Mouse (Mus musculus) hindbrain, postnatal 0 days (tissue): ENCODE data around the gene Lurap1. TPM values are rescaled to one million over a fixed set of nuclear protein-coding genes. Genes with fewer than 3 reads are reported as not detected.

Experiments
- ATAC-seq: fragments of 200-750 bp; cut with Nextera tagmentation; 2 replicates; pipeline ENCODE4 v1.8.0; 2017; ENCODE audit warnings: mild to moderate bottlenecking, moderate TSS enrichment, moderate library complexity
- DNase-seq: peaks from one replicate; pipeline ENCODE4 v3.0.0-alpha.2; 2015; ENCODE audit warnings: low spot score
- H3K27ac ChIP-seq: fragments of 300-500 bp; sonication (generic); 2 replicates; pipeline ENCODE4 v1.5.1; 2014; ENCODE audit warnings: mild to moderate bottlenecking
- H3K27me3 ChIP-seq: fragments of 300-500 bp; sonication (generic); 2 replicates; pipeline ENCODE4 v1.6.1; 2014; ENCODE audit warnings: low read length, mixed read lengths; ENCODE audit not compliant: insufficient read depth
- H3K36me3 ChIP-seq: fragments of 300-500 bp; sonication (generic); 2 replicates; pipeline ENCODE4 v1.6.1; 2014; ENCODE audit warnings: low read length, mixed read lengths; ENCODE audit not compliant: insufficient read depth
- H3K4me1 ChIP-seq: fragments of 300-500 bp; sonication (generic); 2 replicates; pipeline ENCODE4 v1.6.1; 2014; ENCODE audit warnings: antibody characterized with exemption, low read length, mixed read lengths; ENCODE audit not compliant: insufficient read depth
- H3K4me2 ChIP-seq: fragments of 300-500 bp; sonication (generic); 2 replicates; pipeline ENCODE4 v1.6.1; 2014; ENCODE audit warnings: low read depth, mild to moderate bottlenecking, low read length, moderate library complexity, mixed read lengths
- H3K4me3 ChIP-seq: fragments of 300-500 bp; sonication (generic); 2 replicates; pipeline ENCODE4 v1.5.1; 2014; ENCODE audit warnings: low read length
- H3K9ac ChIP-seq: fragments of 300-500 bp; sonication (generic); replicated peaks from 2 replicates; pipeline ENCODE4 v1.6.1; 2014; ENCODE audit warnings: mild to moderate bottlenecking, low read length, moderate library complexity, mixed read lengths
- H3K9me3 ChIP-seq: fragments of 300-500 bp; sonication (generic); 2 replicates; pipeline ENCODE4 v1.6.1; 2016; ENCODE audit warnings: low read length, mixed read lengths
- CTCF ChIP-seq: IDR thresholded peaks from 2 replicates; pipeline ENCODE4 v1.5.1; 2016; ENCODE audit warnings: antibody characterized with exemption, control low read depth, low read depth
- WGBS: fragments of 180-500 bp; shearing (Covaris S2); extraction: QIAGEN DNeasy Blood & Tissue Kit; methylation state at CpG from one replicate; pipeline ENCODE4 v1.1.7; 2014; 5-methylcytosine and 5-hydroxymethylcytosine counted together
- polyA plus RNA-seq: library from polyadenylated mRNA; unstranded; fragments of >200 nt; fragmentation: Nextera tagmentation; extraction: Ambion mirVana; gene quantifications from 2 replicates; pipeline ENCODE4 v1.2.1, GENCODE M21; 2015
- total RNA-seq: library from RNA; depleted of rRNA; stranded (reverse); fragments of >200 nt; gene quantifications from 2 replicates; pipeline ENCODE4 v1.2.3, GENCODE M21; 2014

The Lurap1 gene
- total and polyA plus RNA-seq, 2 experiments from 2014 or later, result 4.0 to 7.9 TPM

DNA sequence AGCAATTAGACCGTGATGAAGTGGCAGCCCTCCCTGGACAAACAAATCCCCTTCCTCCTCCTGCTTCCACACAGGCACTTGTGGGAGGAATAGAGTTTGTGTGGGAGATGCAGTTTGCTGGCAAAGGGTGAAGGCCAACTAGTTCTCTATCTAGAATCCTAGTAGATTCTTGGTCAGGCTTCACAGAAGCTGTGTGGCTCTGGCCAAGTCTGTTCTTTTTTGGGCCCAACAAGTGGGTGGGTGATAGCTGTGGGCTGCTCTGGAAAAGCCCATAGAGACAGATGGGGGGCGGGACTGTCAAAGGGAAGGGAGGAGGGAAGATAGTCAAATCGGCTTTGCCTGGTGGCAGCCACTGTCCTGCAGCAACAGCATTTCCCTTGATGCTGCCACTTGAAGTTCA lies 9.6 kb upstream of the Lurap1 start:
- Histone ChIP-seq H3K4me2 (no peak overlapping the region), H3K27me3 (no peaks in the 10 kb centered on the region), H3K4me3 (no peak overlapping the region), H3K36me3 (peaks cover 24% of the 10 kb centered on the region), H3K9ac (no peak overlapping the region), H3K9me3 (no peaks in the 10 kb centered on the region), H3K4me1 (no peaks in the 10 kb centered on the region), H3K27ac (no peak overlapping the region)
- no peak for DNase-seq
- TF ChIP-seq CTCF, result no peak
- ATAC-seq, result no peak
- 79% methylated on average over 3 of the region's 3 CpGs for WGBS

DNA sequence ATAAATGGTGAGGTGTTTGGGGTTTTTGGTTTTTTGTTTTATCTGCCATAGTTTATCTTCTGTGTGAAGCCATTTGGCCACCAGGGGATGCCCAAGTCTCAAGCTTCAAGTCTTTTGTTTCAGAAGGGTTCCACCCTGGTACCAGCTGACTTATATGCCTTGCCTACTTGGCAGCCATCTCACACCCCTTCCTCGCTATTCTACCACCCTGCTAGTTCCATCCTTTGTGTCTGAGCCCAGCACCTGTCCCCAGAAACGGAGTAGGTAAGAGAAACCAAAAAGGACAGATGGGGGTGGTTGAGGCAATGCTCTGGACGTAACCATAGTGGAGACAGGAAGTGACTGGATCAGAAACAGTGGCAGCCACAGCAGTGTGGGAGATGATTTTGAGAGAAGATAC lies 8.8 kb upstream of the Lurap1 start:
- Histone ChIP-seq H3K27ac (peak overlapping the region; percentile 64; the same call in 1 of the 2 replicates), H3K9ac (no peak overlapping the region), H3K4me1 (no peaks in the 10 kb centered on the region), H3K4me3 (no peak overlapping the region), H3K27me3 (no peaks in the 10 kb centered on the region), H3K36me3 (peaks cover 32% of the 10 kb centered on the region), H3K4me2 (no peak overlapping the region), H3K9me3 (no peaks in the 10 kb centered on the region)
- peak; percentile 77 for ATAC-seq
- TF ChIP-seq CTCF, result peak; percentile 81
- 55% methylated on average over 3 of the region's 3 CpGs for WGBS
- peak; percentile 84 for DNase-seq

DNA sequence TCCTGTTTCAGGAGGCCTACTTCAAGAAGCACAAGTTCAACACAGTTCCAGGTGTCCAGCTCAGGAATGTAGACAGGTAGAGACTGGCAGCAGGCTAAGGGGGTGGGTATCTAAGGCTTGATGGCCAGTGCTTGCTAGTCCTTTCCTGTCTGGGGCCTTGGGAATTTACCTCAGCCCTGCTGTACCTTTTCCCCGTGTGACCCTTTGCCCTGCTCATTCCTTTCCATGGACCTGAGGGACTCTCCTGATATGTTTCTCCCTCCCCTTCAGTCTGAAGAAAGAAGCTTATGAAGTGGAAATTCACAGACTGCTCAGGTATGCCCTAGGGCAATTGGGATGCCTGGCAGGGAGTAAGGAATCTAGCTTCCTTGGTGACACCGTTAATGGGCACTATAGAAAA lies 6.7 kb upstream of the Lurap1 start:
- no peak overlapping the region for H3K4me2 ChIP-seq
- DNase-seq (no peak), ATAC-seq (no peak)
- 95% methylated on average over 2 of the region's 2 CpGs for WGBS
- no peak overlapping the region for H3K9ac ChIP-seq
- no peak overlapping the region for H3K4me3 ChIP-seq
- peaks cover 48% of the 10 kb centered on the region for H3K36me3 ChIP-seq
- no peaks in the 10 kb centered on the region for H3K9me3 ChIP-seq
- no peak overlapping the region for H3K27ac ChIP-seq
- H3K27me3 ChIP-seq, result no peaks in the 10 kb centered on the region
- TF ChIP-seq CTCF, result no peak
- H3K4me1 ChIP-seq, result no peaks in the 10 kb centered on the region

DNA sequence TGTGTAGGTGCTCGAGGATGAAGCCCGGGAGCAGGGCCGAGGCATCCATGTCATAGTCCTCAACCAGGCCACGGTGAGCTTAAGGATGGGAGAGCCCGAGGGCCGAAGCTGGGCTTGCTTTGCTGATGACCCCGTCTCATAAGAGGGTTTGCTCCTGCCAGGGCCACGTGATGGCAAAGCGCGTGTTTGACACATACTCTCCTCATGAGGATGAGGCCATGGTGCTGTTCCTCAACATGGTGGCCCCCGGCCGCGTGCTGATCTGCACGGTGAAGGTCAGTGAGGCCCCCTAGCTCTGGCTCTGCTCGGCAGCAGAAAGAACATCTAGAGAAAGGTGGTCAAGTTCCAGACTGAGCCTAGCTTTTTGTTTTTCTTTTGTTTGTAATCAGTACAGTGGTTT lies 1.6 kb upstream of the Lurap1 start:
- no peak overlapping the region for H3K9ac ChIP-seq

DNA sequence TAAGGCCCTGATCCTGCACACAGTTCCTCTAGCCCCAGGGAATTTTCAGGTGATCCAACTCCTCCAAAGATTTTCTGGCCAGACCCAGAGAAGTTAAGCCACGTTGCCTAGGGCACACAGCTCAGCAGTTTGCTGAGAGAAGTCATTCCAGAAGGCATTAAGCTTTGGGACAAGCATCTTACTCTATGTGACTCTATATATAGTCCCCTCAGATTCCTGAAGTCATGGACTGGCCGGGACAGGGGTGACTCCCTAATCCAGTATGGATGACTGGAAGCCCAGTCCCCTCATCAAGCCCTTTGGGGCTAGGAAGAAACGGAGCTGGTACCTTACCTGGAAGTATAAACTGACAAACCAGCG lies 296 bp downstream of the Lurap1 start:
- Histone ChIP-seq H3K4me2 (peak overlapping the region; percentile 62), H3K9me3 (no peaks in the 10 kb centered on the region), H3K27ac (peak overlapping the region; percentile 90), H3K4me3 (peak overlapping the region; percentile 73), H3K4me1 (peaks cover 5% of the 10 kb centered on the region; the same call in 1 of the 2 replicates), H3K36me3 (peaks cover 33% of the 10 kb centered on the region), H3K9ac (peak overlapping the region; percentile 86), H3K27me3 (no peaks in the 10 kb centered on the region)
- WGBS, result 21% methylated on average over 4 of the region's 4 CpGs
- DNase-seq, result peak; percentile 14
- no peak for TF ChIP-seq CTCF
- ATAC-seq, result no peak

More for the DNA sequence above, 1.6 kb upstream of the Lurap1 start:
- no peaks in the 10 kb centered on the region for H3K27me3 ChIP-seq
- ATAC-seq, result no peak
- 94% methylated on average over 15 of the region's 15 CpGs for WGBS
- H3K4me3 ChIP-seq, result no peak overlapping the region
- DNase-seq, result no peak
- no peak overlapping the region for H3K4me2 ChIP-seq
- peaks cover 5% of the 10 kb centered on the region; the same call in 1 of the 2 replicates for H3K4me1 ChIP-seq
- no peak for TF ChIP-seq CTCF
- peaks cover 42% of the 10 kb centered on the region for H3K36me3 ChIP-seq
- no peak overlapping the region for H3K27ac ChIP-seq
- no peaks in the 10 kb centered on the region for H3K9me3 ChIP-seq

DNA sequence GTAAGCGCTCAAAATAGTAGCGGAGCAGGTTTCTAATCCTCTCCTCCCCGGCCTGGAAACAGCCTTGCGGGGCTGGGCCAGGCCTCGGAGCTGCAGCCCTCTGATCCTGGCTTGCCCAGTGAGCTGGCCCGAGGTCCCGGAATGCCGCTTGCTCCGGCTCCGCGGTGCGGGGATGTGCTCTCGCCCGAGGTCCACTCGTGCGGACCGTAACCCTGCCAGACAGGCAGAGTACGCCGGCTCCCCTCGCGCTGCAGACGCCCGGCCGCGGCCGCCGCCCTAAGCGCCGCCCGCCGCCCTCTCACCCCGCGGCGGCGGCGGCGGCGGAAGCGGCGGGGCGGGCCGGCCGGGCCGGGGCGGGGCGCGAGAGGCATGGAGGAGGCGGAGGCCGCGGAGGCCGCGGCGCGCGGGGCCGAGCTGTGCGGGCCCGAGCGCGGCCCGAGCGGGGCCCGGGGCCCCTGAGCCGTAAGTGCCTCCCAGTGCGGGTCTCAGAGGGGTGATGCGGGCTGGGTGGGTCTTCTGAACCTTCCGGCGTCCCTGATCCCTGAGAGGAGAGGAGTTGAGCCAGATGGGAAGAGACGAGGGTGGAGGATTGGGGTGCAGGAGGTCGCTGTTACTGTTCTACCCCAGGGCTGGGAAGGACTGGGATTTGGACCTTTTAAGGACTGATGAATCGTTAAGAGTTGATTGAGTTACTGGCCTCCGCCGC lies 829 bp downstream of the Lurap1 start:
- Histone ChIP-seq H3K9me3 (no peaks in the 10 kb centered on the region), H3K4me1 (peaks cover 5% of the 10 kb centered on the region; the same call in 1 of the 2 replicates), H3K27ac (peak overlapping the region; percentile 90), H3K4me3 (peak overlapping the region; percentile 73), H3K4me2 (peak overlapping the region; percentile 62), H3K36me3 (peaks cover 28% of the 10 kb centered on the region), H3K27me3 (no peaks in the 10 kb centered on the region), H3K9ac (peak overlapping the region; percentile 86)
- ATAC-seq, result peak; percentile 93
- WGBS, result under 1% methylated on average over 51 of the region's 73 CpGs
- peak; percentile 87 for DNase-seq
- no peak for TF ChIP-seq CTCF

DNA sequence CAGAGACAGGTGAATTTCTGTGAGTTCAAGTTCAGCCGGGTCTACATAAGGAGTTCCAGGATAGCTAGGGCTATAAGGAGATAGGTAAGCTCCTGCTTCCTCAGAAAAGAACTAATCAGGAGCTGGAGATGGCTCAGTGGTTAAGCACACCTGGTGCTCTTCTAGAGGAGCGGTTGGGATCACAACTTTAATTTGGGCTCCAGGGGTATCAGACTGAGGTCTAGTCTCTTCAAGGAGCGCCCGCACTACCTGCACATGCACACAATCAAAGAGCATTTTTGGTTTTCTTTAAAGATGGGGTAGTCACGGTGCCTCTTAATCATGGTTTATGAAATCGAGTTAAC lies 1.4 kb downstream of the Lurap1 start:
- no peaks in the 10 kb centered on the region for H3K9me3 ChIP-seq
- H3K27ac ChIP-seq, result peak overlapping the region; percentile 90
- DNase-seq, result no peak
- peaks cover 23% of the 10 kb centered on the region for H3K36me3 ChIP-seq
- peak overlapping the region; percentile 86 for H3K9ac ChIP-seq
- no peaks in the 10 kb centered on the region for H3K27me3 ChIP-seq
- 19% methylated on average over 6 of the region's 6 CpGs for WGBS
- TF ChIP-seq CTCF, result no peak
- ATAC-seq, result peak; percentile 8; the same call in 1 of the 2 replicates
- peak overlapping the region; percentile 73 for H3K4me3 ChIP-seq
- peaks cover 5% of the 10 kb centered on the region for H3K4me1 ChIP-seq
- H3K4me2 ChIP-seq, result peak overlapping the region; percentile 62
